Mouse (Mus musculus): ENCODE data around the gene Gcc1.

Gcc1 gene

DNA sequence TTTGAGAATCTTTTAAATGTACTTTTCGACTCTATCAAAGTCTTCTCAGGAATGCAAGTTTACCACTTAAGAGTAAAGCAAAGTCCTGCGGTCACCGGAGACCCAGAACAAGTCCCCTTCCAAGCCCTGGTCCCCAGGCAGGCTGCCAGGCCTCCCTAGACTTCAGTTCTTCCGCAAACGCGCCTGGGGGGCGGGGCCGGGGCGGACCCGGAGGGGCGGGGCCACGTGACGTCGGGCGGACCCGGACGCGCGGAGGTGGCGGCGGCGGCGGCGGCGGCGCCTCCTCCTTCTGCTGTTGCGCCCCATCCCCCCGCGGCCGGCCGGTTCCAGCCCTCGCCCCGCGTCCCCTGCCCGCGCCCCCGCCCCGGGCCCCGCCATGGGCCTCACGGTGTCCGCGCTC, 4.9 kb downstream of the Gcc1 start, which contains the start of gene Arf5:
TSS of gene Arf5 (plus strand) at position 248 of the 400 bp plus-strand sequence.
- in situ Hi-C loops (cut with MboI; ENCODE audit: unreplicated experiment in 2 of 2) = loop anchor here in 1 of 2 experiments (5.0 kb wide), 2 partner anchors 104 to 474 kb away; no protein-coding TSS in a partner anchor

DNA sequence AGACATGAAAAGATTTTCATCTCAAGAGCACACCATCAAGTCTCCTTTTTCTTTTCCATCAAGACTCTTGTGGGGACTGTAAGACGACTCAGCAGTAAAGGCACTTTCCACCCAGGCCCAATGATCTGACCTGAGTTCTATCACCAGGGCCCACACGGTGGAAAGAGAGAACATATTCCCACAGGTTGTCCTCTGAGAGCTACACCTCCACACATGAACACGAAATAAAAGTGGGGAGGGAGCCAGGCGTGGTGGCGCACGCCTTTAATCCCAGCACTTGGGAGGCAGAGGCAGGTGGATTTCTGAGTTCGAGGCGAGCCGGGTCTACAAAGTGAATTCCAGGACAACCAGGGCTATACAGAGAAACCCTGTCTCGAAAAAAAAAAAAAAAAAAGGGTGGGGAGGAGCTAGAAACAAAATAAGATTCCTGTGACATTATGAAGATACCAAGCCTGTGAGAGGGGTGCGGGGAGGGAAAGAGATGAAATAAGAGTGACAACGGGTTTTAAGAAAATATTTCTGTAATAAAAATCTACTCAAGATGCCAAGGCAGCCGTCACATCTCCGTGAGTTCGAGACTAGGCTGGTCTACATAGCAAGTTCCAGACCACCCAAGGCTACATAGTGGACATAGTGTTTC, 5.4 kb downstream of the Gcc1 start:
- in situ Hi-C loops (cut with MboI; ENCODE audit: unreplicated experiment in 2 of 2) = loop anchor here in 1 of 2 experiments (5.0 kb wide), 2 partner anchors 105 to 475 kb away; no protein-coding TSS in a partner anchor

DNA sequence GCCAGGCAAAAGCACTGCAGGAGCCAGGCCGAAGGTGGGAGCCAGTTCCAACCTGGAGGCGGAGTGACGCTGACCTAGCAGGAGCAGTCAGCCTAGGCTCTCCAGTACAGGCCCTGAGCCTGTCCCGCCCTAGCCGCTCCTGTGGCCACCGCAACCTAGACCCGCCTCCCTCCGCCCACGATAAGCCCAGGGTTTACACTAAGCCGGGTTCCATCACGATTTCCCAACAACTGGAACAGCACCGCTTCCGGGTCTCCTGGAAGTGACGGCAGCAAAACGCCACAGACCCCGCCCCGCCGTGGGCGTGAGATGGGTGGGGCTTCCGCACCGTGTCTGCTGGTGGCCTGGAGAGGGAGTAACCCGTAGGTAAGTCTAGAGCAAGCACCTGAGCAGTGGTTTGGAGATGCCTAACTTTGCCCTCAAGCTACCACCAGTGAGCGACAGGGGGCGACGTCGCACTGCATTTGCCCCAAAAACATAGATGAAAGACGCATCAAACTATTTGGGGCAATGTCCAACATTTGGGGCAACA, 6.7 kb downstream of the Gcc1 start:
- in situ Hi-C loops (cut with MboI; ENCODE audit: unreplicated experiment in 2 of 2) = loop anchor here in 1 of 2 experiments (5.0 kb wide), 2 partner anchors 106 to 476 kb away; no protein-coding TSS in a partner anchor

DNA sequence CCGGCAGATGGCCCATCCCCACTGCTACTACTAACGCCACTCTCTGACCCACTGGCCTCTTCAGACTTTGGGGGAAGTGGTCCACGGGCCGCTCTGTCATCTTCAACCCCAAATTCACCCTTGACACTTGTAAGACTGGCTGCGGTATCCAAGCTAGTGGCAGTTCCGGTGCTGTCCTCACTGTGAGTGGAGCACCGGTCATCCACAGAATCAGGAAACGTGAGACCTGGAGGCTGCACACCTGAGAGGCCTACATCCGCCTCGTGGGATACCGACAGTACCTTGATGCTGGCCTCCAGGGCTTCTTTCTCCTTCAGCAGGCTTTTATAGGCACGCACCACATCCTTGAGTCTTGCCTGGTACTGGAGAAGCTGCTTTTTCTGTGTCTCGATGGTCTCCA, 7.3 kb downstream of the Gcc1 start:
- in situ Hi-C loops (cut with MboI; ENCODE audit: unreplicated experiment in 2 of 2) = loop anchor here in 1 of 2 experiments (5.0 kb wide), 2 partner anchors 106 to 476 kb away; no protein-coding TSS in a partner anchor

DNA sequence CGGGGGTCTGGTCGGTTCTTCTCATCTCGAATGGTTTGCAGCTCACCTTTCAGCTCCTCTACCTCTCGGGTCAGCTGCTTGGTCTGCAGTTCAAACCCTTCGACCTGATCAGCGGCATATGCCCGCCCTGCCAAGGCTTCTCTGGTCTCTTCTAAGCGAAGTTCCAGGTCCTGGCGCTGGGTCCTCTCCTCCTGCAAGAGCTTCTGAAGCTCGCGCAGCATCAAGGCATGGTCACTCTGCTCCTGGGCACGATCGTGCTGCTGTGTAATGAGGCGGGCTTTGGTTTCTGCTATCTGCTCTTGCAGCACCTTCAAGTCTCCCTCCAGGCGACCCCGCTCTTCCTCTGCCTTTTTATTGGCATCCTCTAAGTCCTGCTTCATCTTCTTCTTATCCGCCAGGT, 7.8 kb downstream of the Gcc1 start:
- in situ Hi-C loops (cut with MboI; ENCODE audit: unreplicated experiment in 2 of 2) = loop anchor here in 1 of 2 experiments (5.0 kb wide), 2 partner anchors 107 to 477 kb away; no protein-coding TSS in a partner anchor

DNA sequence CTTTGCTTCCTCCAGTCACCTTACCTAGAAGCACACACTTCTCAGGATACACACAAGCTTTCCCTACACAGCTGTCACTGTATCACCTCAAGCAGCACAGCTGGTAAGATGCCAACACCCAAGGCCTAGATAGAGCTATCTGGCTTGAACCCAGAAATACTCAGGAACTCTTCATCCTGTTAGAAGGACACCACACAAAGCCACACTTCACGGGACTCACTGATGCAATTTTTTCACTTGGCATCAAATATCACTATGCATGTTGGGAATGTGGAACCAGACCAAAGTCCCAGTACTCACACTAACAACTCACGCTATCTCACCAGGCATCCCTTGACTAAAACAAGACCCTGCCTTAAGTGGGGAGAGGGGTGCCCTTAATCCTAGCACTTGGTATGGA, 8.5 kb downstream of the Gcc1 start:
- in situ Hi-C loops (cut with MboI; ENCODE audit: unreplicated experiment in 2 of 2) = loop anchor here (5.0 to 10.0 kb wide), 5 partner anchors 108 to 605 kb away; no protein-coding TSS in a partner anchor

DNA sequence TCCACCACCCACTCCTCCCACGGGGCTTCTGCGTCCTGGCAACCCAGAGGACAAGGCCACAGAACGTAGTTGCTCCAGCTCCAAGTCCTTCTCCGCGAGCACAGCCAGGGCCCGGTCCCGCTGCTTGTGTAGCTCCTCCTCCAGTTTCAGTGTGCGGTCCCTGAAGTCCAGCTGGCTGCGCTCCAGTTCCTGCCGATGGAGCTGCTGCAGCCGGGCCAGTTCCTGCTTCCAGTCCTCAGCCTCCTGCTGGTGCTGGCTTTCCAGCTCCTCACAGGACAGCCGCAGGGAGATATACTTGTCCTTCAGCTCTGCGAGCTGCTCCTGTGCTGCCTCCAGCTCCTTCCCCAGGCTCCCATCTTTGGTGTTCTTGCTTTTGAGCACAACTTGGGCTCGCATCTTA, 9.7 kb downstream of the Gcc1 start:
- in situ Hi-C loops (cut with MboI; ENCODE audit: unreplicated experiment in 2 of 2) = loop anchor here (10.0 kb wide), 3 partner anchors 144 to 606 kb away; no protein-coding TSS in a partner anchor

DNA sequence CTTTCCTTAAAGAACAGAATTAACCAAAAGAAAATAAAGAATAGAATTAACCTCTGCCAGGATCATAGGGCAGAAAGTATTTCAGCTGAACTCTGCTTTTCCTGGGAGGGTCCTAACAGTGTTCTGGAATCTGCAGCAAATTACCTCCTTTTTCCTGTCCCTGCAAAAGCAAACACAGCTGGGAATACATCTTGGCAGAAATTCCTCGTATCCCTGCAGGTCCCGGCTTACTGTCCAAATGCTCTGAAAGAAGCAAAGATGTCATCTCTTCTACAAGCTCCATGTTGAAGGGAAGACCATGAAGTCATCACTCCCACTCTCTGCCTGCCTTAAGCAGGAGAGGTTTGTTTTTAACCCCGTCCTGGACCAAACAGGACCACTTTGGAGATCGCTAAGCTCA, 11.2 kb downstream of the Gcc1 start:
- in situ Hi-C loops (cut with MboI; ENCODE audit: unreplicated experiment in 2 of 2) = loop anchor here (10.0 kb wide), 3 partner anchors 142 to 608 kb away; no protein-coding TSS in a partner anchor

DNA sequence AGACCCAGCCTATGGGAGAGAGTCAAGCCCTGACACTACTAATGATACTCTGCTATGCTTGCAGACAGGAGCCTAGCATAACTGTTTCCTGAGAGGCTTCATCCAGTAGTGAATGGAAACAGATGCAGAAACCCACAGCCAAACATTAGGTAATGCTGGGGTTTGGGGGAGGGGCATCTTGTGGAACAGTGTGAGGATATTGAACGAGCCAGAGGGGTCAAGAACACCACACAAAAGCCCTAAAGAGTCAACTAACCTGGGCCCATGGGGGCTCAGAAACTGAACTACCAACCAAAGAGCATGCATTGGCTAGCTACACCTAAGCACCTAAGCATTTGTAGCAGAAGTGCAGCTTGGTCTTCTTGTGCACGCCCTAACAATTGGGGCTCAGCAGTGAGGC, 17.0 kb downstream of the Gcc1 start:
- in situ Hi-C loops (cut with MboI; ENCODE audit: unreplicated experiment in 2 of 2) = loop anchor here (5.0 to 10.0 kb wide), 5 partner anchors 136 to 614 kb away; no protein-coding TSS in a partner anchor

DNA sequence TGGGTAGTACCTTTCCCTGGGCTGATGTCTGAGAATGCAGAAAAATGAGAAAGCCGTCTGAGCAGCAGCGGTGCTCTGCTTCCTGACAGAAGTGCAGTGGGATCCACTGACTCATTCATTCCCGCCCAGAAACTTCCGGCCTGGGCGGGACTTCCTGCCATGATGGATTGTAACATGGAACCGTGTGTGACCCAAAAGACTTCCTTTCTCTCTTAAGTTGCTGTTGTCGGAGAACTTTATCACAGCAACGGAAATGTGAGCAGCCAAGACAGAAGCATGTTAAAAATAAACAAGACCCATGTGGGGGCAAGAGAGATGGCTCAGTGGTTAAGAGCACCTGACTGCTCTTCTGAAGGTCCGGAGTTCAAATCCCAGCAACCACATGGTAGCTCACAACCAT, 18.1 kb downstream of the Gcc1 start:
- in situ Hi-C loops (cut with MboI; ENCODE audit: unreplicated experiment in 2 of 2) = loop anchor here (5.0 to 10.0 kb wide), 5 partner anchors 135 to 615 kb away; no protein-coding TSS in a partner anchor

DNA sequence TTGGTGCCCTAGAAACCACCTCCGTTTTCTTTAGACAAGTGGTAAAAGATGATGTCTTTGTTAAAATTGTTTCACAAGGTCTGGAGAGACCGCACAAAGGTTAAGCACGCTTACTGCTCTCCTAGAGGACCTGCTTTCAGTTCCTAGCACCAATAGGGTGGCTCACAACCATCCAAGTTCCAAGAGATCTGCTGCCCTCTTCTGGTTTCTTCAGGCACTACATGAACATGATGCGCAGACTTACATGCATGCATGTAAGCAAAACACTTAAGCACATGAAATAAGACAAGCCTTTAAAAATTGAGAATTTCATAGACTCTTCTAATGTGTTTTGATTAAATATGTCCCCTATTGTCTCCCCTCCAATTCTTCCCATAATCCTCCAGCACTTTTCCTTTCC, 28.4 kb downstream of the Gcc1 start:
- in situ Hi-C loops (cut with MboI; ENCODE audit: unreplicated experiment in 2 of 2) = loop anchor here (10.0 to 25.0 kb wide), 2 partner anchors 737 to 745 kb away; no protein-coding TSS in a partner anchor

DNA sequence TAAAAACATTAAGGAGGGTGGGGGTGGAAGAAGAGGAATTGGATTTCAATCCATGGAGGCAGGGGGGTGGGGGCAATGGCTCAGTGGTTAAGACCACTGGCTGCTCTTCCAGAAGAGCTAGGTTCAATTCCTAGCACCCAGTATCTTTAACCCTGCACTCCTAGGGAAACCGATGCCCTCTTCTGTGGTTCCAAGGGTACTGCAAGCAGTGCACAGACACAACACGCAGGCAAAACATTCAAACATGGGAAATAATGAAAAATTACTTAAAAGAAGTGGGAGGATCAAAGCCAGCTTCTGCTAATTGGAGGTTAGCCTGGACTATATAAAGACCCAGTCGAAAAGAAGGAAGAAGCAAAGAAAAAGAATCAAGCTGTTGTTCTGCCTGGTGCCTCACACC, 29.5 kb downstream of the Gcc1 start:
- in situ Hi-C loops (cut with MboI; ENCODE audit: unreplicated experiment in 2 of 2) = loop anchor here (10.0 to 25.0 kb wide), 2 partner anchors 736 to 744 kb away; no protein-coding TSS in a partner anchor

DNA sequence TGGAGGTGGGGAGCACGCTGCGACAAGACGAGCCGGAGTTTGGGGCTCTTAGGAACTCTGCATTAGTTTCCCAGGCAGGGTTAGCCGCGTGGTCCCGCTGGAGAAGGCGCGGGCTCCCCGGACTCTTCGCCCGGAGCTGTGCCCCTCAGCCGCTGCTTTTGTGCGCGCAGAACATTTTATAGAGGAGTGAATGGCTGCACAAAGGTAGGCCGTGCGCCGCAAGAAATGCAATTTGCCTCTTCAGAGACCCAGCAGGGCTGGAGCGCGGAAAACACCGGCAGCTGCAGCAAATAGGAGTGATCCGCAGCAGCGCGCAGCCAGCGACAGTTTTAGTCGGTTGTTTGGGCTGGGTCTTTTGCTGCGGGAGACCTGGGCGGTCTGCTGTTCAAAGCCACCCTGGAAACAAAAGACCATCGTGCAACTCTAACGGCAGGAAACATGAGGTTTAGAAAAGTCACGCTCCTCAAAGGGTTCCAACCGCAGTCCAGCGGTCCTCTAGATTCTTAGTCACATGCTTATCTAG, 30.4 kb downstream of the Gcc1 start, which contains the start of gene Zfp800:
TSS of gene Zfp800 (minus strand) at position 325 of the 523 bp plus-strand sequence.
- in situ Hi-C loops (cut with MboI; ENCODE audit: unreplicated experiment in 2 of 2) = loop anchor here (10.0 to 25.0 kb wide), 2 partner anchors 735 to 743 kb away; no protein-coding TSS in a partner anchor

DNA sequence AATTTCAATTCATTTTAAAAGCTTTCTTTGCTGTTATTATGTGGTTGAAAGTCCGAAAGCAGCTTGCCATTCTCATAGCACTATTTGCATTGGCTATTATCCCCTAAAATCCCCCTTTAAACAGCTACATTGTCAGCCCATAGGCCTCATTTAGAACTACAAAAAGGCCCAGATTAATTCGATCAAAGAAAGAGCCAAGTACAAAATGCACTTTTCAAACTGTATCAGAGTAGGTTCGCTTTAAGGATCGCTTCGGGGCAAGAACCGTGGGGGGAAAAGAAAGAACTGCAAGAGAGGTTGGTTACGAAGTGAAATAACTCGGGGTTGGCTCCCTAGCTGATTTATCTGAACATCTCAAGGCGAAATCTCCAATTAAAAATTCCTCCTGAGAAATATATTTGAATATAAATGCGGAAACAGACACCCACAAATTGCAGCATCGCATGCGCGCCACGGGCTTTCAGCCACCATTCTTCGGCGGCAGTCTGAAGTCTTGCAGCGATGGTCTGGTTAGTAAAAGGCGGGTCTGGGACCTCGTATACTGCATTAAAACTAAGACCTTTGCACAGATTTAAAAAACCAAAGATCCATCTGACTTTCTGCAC, 31.2 kb downstream of the Gcc1 start:
- in situ Hi-C loops (cut with MboI; ENCODE audit: unreplicated experiment in 2 of 2) = loop anchor here (10.0 to 25.0 kb wide), 2 partner anchors 735 to 742 kb away; no protein-coding TSS in a partner anchor

DNA sequence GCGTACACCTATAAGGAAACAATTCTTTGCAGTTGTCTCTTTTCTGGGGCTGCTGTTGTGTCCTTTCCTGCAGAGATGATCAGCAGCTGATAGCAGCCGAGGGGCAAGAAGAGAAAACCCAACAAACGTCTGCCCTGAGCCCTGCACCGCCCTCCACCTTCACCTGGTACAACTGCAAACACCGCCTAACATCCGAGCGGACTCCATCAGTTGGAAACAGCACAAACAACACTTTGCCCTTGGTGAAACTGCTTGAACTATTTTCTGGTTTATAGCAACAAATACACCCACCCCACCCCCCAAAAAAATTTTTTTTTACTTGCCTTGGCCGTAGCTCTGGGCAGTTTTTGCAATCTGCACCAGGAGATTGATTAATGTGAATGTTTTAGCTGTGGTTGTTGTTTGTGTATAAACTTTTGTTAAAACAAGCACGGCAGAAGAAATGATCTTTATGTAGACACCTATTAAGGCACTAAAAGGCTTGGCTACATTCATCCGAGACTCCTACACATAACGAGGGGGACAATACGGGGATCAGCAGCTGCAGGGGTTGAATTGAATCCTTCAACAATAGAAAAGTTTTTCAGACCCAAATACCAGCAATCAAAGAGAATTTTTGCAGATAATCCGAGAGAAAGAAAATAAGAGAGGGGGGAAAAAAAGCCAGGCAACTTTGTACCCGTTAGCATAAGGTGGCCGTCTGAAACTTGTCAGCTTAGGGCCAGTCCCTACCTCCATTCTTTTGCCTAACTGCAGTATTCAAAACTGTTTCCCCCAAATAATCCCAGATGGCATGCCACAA, 31.9 kb downstream of the Gcc1 start:
- in situ Hi-C loops (cut with MboI; ENCODE audit: unreplicated experiment in 2 of 2) = loop anchor here (10.0 to 25.0 kb wide), 2 partner anchors 734 to 741 kb away; no protein-coding TSS in a partner anchor

DNA sequence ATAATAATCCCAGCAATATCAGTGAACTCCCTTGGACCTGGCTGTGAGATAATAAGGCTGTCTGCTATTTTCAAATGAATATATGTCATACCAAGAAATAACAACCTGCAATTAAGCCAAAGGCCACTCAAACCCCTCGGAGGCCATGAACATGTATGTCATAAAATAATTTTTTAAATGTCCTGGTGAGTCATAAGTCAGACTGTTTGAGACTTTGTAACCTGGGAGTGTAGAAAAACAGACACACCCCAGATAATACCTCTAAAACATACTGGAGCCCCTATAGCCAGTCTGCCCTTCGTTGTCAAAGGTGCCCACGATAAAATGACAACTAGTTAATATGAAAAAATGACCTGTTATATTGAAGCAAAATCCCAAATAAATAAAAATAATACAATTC, 39.2 kb downstream of the Gcc1 start:
- in situ Hi-C loops (cut with MboI; ENCODE audit: unreplicated experiment in 2 of 2) = loop anchor here in 1 of 2 experiments (25.0 kb wide), 1 partner anchor 727 kb away; no protein-coding TSS in a partner anchor

DNA sequence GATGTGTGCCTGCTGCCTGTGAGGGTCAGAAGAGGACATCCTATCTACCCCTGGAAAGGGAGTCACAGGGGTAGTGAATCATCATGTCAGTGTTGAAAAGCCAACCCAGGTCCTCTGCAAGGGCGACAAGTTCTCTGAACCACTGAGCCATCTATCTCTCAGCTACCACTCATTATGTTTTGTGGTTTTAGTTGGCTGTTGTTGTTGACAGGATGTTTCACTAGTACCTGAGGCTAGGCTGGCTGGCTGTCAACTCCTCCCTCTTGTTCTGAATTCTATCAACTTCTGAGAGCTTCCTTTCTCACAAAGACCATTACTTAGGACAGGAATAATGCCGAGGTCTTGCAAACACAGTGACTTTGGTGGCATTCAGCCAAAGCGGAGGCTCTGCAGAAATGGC, 43.0 kb downstream of the Gcc1 start:
- in situ Hi-C loops (cut with MboI; ENCODE audit: unreplicated experiment in 2 of 2) = loop anchor here in 1 of 2 experiments (25.0 kb wide), 1 partner anchor 723 kb away; no protein-coding TSS in a partner anchor

DNA sequence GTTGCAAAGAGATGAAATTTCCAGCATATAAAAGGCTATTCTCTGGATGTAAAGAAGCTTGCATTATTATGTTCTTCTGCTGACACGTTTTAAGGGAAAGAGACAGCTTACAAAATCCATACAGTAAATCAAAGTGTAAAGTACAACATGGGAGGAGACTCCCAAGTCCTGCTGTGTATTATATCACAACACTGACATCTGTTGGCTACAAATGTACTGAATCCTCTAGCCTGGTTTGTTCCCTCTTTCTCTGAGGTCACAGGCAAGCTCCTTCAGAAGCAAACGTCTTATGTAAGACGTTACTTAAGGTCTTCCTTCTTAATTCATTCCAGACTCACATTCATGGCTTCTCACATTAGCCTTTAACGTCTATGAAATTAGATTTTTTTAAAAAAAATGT, 46.2 kb downstream of the Gcc1 start:
- in situ Hi-C loops (cut with MboI; ENCODE audit: unreplicated experiment in 2 of 2) = loop anchor here in 1 of 2 experiments (25.0 kb wide), 1 partner anchor 720 kb away; no protein-coding TSS in a partner anchor

DNA sequence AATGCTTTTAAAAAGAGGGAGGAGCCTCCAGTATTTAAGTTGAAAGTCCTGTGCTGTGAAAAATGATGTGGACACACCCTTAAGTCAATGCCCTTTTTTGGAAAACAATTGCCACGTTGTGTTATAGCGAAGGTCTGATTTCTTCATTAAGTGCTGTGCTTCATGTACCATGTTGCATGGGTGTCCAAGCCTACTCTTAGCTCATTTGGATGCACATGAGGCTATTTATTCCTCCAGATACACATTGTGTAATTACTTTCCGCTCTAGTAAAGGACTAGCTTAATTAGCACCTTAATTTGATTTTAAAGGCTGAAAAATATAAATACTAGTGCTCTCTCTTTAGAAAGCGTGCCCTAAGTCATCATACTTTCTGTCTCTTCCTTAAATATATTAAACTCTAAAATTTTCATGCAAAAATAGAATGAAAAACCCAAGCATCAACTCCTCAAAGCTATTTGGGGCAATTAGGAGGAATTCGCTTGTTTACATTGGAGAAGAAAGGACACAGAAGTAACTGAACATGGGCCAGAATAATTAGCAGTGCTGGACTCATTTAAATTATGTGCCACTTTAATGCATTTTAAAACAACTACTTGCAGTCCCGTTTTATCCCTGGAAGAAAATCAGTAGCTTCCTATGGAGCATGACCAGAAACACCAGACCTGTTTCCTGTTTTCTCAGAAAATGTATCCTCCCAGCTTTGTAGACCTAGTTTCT, 58.1 kb downstream of the Gcc1 start:
- in situ Hi-C loops (cut with MboI; ENCODE audit: unreplicated experiment in 2 of 2) = no loop called here
